Mouse (Mus musculus): ENCODE measurements around the gene Pmpca. TPM values are rescaled to one million over a fixed set of nuclear protein-coding genes. Genes with fewer than 3 reads are reported as not detected.
"Not testable (repeated sequence)": the region's sequence is repeated elsewhere in the genome, so short reads cannot be mapped to it uniquely, and the experiment has no call there.

Gene Pmpca
- polyA plus RNA-seq, 1 experiment from 2014 or later, result 98.3 TPM

- ATAC-seq (replicated peaks), result peak; percentile 14; the same call in 1 of the 2 replicates
- peak overlapping the region; percentile 94 for H3K4me2 ChIP-seq (replicated peaks)
- peak overlapping the region; percentile 68 for H3K4me3 ChIP-seq
- peak overlapping the region; percentile 56 for H3K27ac ChIP-seq (replicated peaks)
- H3K27me3 ChIP-seq, H3K9me3 ChIP-seq: not testable (repeated sequence)
- peak overlapping the region; percentile 76 for H3K9ac ChIP-seq (replicated peaks)
- H3K4me1 ChIP-seq, result peaks cover 21% of the 10 kb centered on the region
- peaks cover 62% of the 10 kb centered on the region for H3K36me3 ChIP-seq
- 37% methylated on average over 6 of the region's 6 CpGs for WGBS
Measured at GRCm38 (mm10) chr2:26380871-26381270, 8.3 kb upstream of the Pmpca start.

- 96% methylated on average over 3 of the region's 3 CpGs for WGBS
- no peak for ATAC-seq (replicated peaks)
- Histone ChIP-seq H3K9ac (replicated peaks) (no peak overlapping the region), H3K4me2 (replicated peaks) (peak overlapping the region; percentile 96; the same call in 1 of the 2 replicates), H3K27me3 (no peaks in the 10 kb centered on the region), H3K4me1 (peaks cover 30% of the 10 kb centered on the region), H3K36me3 (peaks cover 73% of the 10 kb centered on the region), H3K9me3 (no peaks in the 10 kb centered on the region), H3K27ac (replicated peaks) (no peak overlapping the region), H3K4me3 (no peak overlapping the region)
Measured at GRCm38 (mm10) chr2:26387713-26388112, 1.4 kb upstream of the Pmpca start.

DNA sequence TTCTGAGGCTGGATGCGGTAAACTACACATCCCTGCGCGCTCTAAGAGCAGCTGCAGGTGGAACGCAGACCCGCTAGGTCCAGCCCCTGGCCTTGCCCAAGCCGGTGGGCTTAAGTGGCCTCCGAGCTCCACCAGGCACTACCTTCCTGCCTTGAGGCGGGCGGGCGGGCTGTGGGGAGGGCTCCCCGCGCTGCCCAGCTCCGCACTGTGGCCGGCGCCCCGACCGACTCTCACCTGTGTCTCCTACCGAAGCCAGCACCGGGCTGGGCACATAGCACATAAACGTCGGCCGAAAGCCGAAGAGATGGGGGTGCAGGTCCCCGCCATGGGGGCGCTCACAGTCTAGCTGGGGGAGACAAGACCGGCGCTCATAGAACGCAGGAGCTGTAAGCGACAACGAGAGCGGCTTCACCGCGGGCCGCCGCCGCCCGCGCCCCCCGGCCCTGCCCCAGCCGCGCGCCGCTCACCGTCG is 421 bp upstream of the Pmpca start:
- peaks cover 30% of the 10 kb centered on the region for H3K4me1 ChIP-seq
- H3K27ac ChIP-seq (replicated peaks), result peak overlapping the region; percentile 74
- peak; percentile 52 for ATAC-seq (replicated peaks)
- no peaks in the 10 kb centered on the region for H3K27me3 ChIP-seq
- peak overlapping the region; percentile 96 for H3K4me2 ChIP-seq (replicated peaks)
- peaks cover 73% of the 10 kb centered on the region for H3K36me3 ChIP-seq
- WGBS, result under 1% methylated on average over 45 of the region's 45 CpGs
- H3K4me3 ChIP-seq, result peak overlapping the region; percentile 90
- no peaks in the 10 kb centered on the region for H3K9me3 ChIP-seq
- H3K9ac ChIP-seq (replicated peaks), result peak overlapping the region; percentile 89

DNA sequence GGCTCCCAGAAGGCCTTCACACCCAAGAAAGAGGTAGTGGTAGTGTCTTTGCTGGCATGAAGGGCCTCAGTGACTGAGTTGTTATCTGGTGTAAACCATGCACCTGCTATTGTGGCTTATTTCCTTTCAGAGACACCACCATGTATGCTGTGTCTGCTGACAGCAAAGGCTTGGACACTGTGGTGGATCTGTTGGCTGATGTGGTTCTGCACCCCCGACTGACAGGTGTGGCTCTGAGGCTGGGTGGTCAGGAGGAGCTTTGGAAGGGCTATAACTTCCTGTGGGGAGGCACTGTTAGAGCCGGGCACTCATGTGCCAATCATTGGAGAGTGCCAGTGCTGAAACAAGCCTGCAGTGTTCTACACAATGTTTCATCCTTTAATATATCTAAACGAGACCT is 1.8 kb downstream of the Pmpca start:
- WGBS, result 91% methylated on average over 3 of the region's 3 CpGs
- no peak overlapping the region for H3K4me3 ChIP-seq

DNA sequence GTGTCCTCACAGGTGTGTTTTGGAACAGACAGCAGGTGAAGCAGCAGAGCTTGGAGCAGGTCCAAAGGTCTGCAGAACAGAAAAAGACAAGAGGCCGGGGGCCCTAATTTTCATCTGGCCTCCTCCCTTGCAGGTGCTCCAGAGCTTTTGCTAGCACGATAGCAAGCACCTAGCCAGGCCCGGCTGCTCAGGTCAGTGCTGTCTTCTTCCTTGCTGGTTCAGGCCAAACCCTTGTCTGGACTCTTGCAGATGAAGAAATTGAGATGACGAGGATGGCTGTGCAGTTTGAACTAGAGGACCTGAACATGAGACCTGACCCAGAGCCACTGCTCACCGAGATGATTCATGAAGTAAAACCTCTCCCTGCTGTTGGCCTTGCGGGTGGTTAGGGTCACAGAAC is 2.5 kb downstream of the Pmpca start:
- Histone ChIP-seq H3K36me3 (peaks cover 73% of the 10 kb centered on the region), H3K4me3 (no peak overlapping the region), H3K9me3 (no peaks in the 10 kb centered on the region), H3K27ac (replicated peaks) (no peak overlapping the region), H3K9ac (replicated peaks) (no peak overlapping the region), H3K4me2 (replicated peaks) (no peak overlapping the region), H3K27me3 (no peaks in the 10 kb centered on the region), H3K4me1 (peaks cover 30% of the 10 kb centered on the region)
- WGBS, result 92% methylated on average over 6 of the region's 6 CpGs
- ATAC-seq (replicated peaks), result no peak

More for the DNA sequence above, 1.8 kb downstream of the Pmpca start:
- Histone ChIP-seq H3K4me1 (peaks cover 30% of the 10 kb centered on the region), H3K4me2 (replicated peaks) (no peak overlapping the region), H3K9ac (replicated peaks) (no peak overlapping the region), H3K27me3 (no peaks in the 10 kb centered on the region), H3K9me3 (no peaks in the 10 kb centered on the region), H3K36me3 (peaks cover 73% of the 10 kb centered on the region), H3K27ac (replicated peaks) (no peak overlapping the region)
- no peak for ATAC-seq (replicated peaks)

DNA sequence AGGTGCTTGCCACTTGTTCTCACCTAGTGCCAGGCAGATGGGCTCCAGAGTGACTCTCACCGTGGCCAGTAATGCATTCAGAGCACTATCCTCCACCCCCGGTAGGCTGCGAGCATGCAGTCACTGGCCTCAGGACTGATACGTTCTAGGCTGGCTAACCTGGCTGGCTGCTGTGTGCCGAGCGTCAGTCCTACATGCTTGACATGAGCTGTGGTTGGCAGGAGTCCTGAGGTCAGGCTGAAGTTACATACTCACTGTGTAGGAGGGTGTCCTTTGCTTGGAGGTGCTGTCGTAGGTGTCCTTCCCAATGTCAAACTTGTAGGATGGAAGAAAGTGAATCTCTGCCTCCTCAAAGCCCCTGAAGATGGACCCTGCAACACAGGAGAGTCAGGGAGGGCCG is 9.8 kb downstream of the Pmpca start:
- Histone ChIP-seq H3K27ac (replicated peaks) (no peak overlapping the region), H3K4me1 (no peaks in the 10 kb centered on the region), H3K9me3 (no peaks in the 10 kb centered on the region), H3K9ac (replicated peaks) (no peak overlapping the region), H3K4me3 (no peak overlapping the region), H3K4me2 (replicated peaks) (no peak overlapping the region), H3K27me3 (no peaks in the 10 kb centered on the region), H3K36me3 (peaks cover 80% of the 10 kb centered on the region)
- ATAC-seq (replicated peaks), result no peak
- 91% methylated on average over 8 of the region's 8 CpGs for WGBS

GRCm38 (mm10) chr2:26399647-26400046 is 10.5 kb downstream of the Pmpca start:
- H3K9me3 ChIP-seq, result no peaks in the 10 kb centered on the region
- no peaks in the 10 kb centered on the region for H3K27me3 ChIP-seq
- no peak overlapping the region for H3K9ac ChIP-seq (replicated peaks)
- no peak overlapping the region for H3K4me2 ChIP-seq (replicated peaks)
- no peak overlapping the region for H3K4me3 ChIP-seq
- no peak for ATAC-seq (replicated peaks)
- H3K4me1 ChIP-seq, result peaks cover 1% of the 10 kb centered on the region; the same call in 1 of the 2 replicates
- peaks cover 73% of the 10 kb centered on the region for H3K36me3 ChIP-seq
- no peak overlapping the region for H3K27ac ChIP-seq (replicated peaks)
- 93% methylated on average over 5 of the region's 5 CpGs for WGBS

- WGBS, result 90% methylated on average over 5 of the region's 5 CpGs
- H3K4me3 ChIP-seq, result no peak overlapping the region
- ATAC-seq (replicated peaks), result no peak
Measured at GRCm38 (mm10) chr2:26400296-26400695, 11.2 kb downstream of the Pmpca start.

DNA sequence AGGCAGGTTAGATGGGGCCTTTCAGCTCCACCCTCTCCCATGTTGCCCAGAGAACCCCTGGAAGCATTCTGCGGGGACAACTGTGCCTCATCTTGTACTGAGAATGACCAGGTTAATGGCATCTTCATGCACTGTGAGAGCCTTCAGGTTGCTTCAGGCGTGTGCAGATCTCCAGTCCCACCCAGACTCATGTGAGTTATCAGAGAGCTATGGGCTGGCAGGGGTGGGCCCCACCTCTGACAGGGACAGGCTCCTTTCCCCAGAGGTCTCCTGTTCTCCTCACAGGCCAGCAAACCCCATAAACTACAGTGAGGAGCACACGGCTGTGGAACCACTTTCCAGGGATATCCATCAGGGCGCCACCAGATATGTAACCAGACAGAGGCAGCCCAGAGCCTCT is 11.9 kb downstream of the Pmpca start:
- H3K9me3 ChIP-seq, result no peaks in the 10 kb centered on the region
- H3K27ac ChIP-seq (replicated peaks), result no peak overlapping the region
- no peak overlapping the region for H3K4me2 ChIP-seq (replicated peaks)
- no peak overlapping the region for H3K9ac ChIP-seq (replicated peaks)
- H3K36me3 ChIP-seq, result peaks cover 61% of the 10 kb centered on the region
- no peak for ATAC-seq (replicated peaks)
- H3K4me1 ChIP-seq, result peaks cover 15% of the 10 kb centered on the region
- no peak overlapping the region for H3K4me3 ChIP-seq
- H3K27me3 ChIP-seq, result no peaks in the 10 kb centered on the region
- 92% methylated on average over 4 of the region's 4 CpGs for WGBS

More at GRCm38 (mm10) chr2:26400296-26400695, 11.2 kb downstream of the Pmpca start:
- H3K27me3 ChIP-seq, result no peaks in the 10 kb centered on the region
- H3K4me2 ChIP-seq (replicated peaks), result no peak overlapping the region
- no peak overlapping the region for H3K27ac ChIP-seq (replicated peaks)
- H3K9me3 ChIP-seq, result no peaks in the 10 kb centered on the region
- H3K9ac ChIP-seq (replicated peaks), result no peak overlapping the region
- H3K4me1 ChIP-seq, result peaks cover 8% of the 10 kb centered on the region
- peaks cover 67% of the 10 kb centered on the region for H3K36me3 ChIP-seq

DNA sequence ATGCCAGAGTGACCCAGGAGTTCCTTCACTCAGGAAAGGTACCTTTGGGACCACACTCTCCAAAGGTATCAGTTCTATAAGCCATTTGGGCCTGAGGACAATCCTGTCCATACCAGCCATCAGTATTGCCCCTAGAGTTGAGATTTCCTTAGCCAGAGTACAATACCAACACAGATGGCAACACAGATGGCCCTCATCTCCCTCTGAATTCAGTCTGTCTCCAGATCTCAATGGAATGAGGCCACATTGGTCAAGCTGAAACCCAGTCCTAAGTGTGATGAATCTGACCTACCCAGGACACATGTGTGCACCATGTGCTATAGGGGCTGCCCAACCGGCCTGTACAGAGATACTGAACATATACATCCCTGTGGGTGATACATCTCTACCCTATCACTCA is 13.1 kb downstream of the Pmpca start:
- H3K9ac ChIP-seq (replicated peaks), result no peak overlapping the region
- no peaks in the 10 kb centered on the region for H3K27me3 ChIP-seq
- peaks cover 27% of the 10 kb centered on the region for H3K4me1 ChIP-seq
- ATAC-seq (replicated peaks), result no peak
- H3K4me2 ChIP-seq (replicated peaks), result no peak overlapping the region
- H3K36me3 ChIP-seq, result peaks cover 49% of the 10 kb centered on the region
- H3K9me3 ChIP-seq, result no peaks in the 10 kb centered on the region
- no peak overlapping the region for H3K4me3 ChIP-seq
- no peak overlapping the region for H3K27ac ChIP-seq (replicated peaks)
- 92% methylated on average over 1 of the region's 1 CpGs for WGBS

GRCm38 (mm10) chr2:26403306-26403705 is 14.2 kb downstream of the Pmpca start:
- H3K27ac ChIP-seq (replicated peaks), result no peak overlapping the region
- no peak overlapping the region for H3K4me3 ChIP-seq
- no peaks in the 10 kb centered on the region for H3K9me3 ChIP-seq
- no peaks in the 10 kb centered on the region for H3K27me3 ChIP-seq
- H3K4me1 ChIP-seq, result peaks cover 38% of the 10 kb centered on the region
- no peak for ATAC-seq (replicated peaks)
- no peak overlapping the region for H3K9ac ChIP-seq (replicated peaks)
- WGBS, result 87% methylated on average over 8 of the region's 8 CpGs
- no peak overlapping the region for H3K4me2 ChIP-seq (replicated peaks)
- H3K36me3 ChIP-seq, result peaks cover 40% of the 10 kb centered on the region

DNA sequence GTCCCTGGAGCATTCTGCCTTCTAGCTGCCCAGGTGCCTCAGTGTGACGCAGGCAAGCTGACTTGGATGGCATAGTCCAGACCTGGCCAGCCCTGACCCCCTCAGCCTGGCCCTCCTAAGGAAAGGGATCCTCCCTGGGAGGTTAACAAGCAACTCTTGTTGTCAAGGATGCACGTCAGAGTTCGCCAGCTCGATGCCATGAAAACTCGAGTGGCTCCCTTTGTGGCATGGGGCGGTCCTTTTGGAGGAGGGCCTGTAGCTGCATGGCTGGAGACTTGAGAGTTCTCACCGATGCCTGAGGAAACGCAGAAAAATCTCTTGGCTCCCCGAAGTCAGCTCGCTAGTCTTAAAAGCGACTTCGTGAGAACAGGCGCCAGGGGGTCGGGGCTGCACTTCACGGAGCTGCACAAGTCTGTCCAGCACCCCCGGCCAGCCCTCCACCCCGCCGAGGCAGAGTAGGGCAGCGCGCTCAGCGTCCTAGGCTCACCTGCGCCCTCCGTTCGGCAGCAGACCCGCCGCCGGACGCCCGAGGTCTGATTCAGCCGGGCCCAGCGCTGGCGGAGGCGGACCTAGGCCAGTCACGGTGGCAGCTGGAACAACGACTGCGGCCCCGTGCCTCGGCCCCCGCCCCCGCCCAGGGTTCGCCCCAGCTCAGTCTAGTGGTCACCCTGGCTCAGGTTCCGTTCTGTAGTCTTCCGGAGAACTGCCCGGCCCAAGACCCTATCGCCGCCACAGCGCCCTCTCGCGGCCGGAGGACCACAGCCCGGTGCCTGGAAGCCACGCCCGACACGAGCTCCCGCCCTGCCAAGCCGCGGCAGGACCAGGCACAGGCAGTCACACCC is 19.6 kb downstream of the Pmpca start, which contains the start of gene Inpp5e:
TSS of gene Inpp5e (minus strand) at position 689 of the 842 bp plus-strand sequence.
- Histone ChIP-seq H3K4me1 (peaks cover 40% of the 10 kb centered on the region), H3K27me3 (no peaks in the 10 kb centered on the region), H3K4me3 (peak within 1 kb of the TSS; percentile 88), H3K36me3 (peaks cover 22% of the 10 kb centered on the region), H3K9ac (replicated peaks) (peak within 1 kb of the TSS; percentile 93), H3K9me3 (no peaks in the 10 kb centered on the region), H3K27ac (replicated peaks) (peak within 1 kb of the TSS; percentile 72), H3K4me2 (replicated peaks) (peak within 1 kb of the TSS; percentile 77)
- peak; percentile 94 for ATAC-seq (replicated peaks)
- under 1% methylated on average over 57 of the region's 57 CpGs for WGBS

Data from forebrain, embryonic 15.5 days (tissue).